Mouse (Mus musculus) small intestine, adult 2 months (tissue): ENCODE measurements around the gene Alad.

ENCODE experiments used
- CTCF ChIP-seq: fragments of 200-500 bp; IDR thresholded peaks from 2 replicates; pipeline ENCODE4 v1.5.1; 2012; ENCODE audit warnings: low read depth, mild to moderate bottlenecking, control low read depth, inconsistent platforms, low read length, moderate library complexity, mixed read lengths; ENCODE audit not compliant: insufficient replicate concordance, insufficient read length; ENCODE audit errors: extremely low read depth
- POLR2A ChIP-seq: fragments of 200-500 bp; IDR thresholded peaks from 2 replicates; pipeline ENCODE4 v1.6.1; 2012; ENCODE audit warnings: low read depth, mild to moderate bottlenecking, control low read depth, inconsistent platforms, low read length, moderate library complexity

GRCm38 (mm10) chr4:62480709-62481605, 38.8 kb downstream of the Alad start:
- no peak for TF ChIP-seq CTCF
- TF ChIP-seq POLR2A, result no peak
